Mouse (Mus musculus): Measurements from ENCODE around the gene Ccdc69. TPM values are rescaled to one million over a fixed set of nuclear protein-coding genes. Genes with fewer than 3 reads are reported as not detected.
"Not testable (repeated sequence)": the region's sequence is repeated elsewhere in the genome, so short reads cannot be mapped to it uniquely, and the experiment has no call there.

Ccdc69 gene
- polyA plus RNA-seq (2012; ENCODE audit: insufficient read depth, insufficient read length, low replicate concordance, missing spikeins): not detected in 2 replicates

DNA sequence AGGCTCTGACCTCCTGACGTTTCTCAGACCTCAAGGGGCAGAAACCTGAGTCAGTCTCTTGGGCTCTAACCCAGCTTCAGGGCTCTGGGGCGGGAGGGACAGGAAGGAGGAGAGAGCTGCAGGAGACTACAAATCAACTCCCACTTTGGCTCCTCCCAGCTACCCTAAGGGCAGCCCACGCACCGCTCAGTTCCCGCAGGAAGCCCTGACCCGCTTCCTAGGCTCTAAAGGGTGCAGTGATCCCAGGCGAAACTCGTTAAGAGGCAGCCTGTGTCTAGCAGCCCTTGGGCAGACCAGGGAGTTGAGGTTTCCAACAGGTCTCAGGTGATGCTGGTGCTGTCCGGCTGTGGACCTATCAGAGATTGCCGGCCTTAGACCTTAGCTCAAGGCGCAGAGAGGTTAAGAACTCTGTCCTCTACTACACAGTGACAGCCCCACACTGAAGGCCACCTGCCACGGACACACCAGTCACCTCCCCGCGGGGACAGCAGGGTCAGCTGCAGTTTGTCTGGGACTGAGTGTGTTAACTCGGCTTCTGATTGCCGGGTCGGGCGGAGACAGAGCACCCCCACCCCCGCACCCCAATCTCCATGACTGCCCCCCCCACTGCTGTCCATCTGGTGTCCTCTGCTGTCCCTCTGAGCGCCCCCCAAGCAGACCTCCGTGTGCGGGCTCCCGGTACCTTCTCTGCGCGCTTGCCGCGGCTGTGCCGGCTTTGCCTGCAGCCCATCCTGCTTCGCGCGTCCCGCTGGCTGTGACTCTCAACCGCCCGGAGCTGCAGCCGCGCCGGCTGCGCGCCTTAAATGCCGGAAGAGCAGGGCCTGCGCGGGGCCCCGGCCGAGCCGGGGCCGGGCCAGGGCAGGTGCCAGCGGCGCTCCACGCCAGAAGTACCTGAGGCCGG is at the start of gene Ccdc69:
Gene Ccdc69 (minus strand): TSS at position 801 of the 901 bp plus-strand sequence.
- Histone ChIP-seq H3K4me3 (ENCODE audit: insufficient read depth, low read depth, low read length) (peak within 1 kb of the TSS; percentile 44), H3K27ac (ENCODE audit: insufficient read depth, low read depth, low read length) (no peak within 1 kb of the TSS), H3K4me1 (ENCODE audit: control insufficient read depth, insufficient read depth, low read length) (peaks cover 9% of the 10 kb centered on the region; the same call in 1 of the 2 replicates)
- WGBS: 3% methylated on average over 50 of the region's 50 CpGs
- TF ChIP-seq CTCF (IDR thresholded peaks at IDR 0.05; ENCODE audit: insufficient read depth, low read depth, low read length) (no peak), POLR2A (IDR thresholded peaks at IDR 0.05; ENCODE audit: insufficient read depth, low read depth, low read length) (no peak)

DNA sequence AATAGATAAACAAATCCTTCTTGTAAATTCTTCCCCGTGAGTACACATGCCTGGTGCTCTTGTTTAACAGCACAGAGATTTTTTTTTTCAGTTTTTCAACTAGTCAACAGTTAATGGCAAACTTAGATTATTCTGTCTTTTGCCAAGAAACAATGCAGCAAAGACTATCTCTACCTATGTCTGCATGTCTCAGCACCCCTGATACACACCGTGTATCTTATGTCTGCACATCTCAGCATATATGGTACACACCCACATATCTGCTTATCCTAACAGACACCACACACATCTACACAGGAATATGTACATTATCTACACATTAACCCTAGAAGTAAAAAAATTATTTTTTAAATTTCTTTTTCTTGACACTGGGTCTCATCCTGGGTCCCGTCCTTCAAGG is 48.7 kb upstream of the Ccdc69 start:
- Histone ChIP-seq H3K4me3 (ENCODE audit: insufficient read depth, low read depth, low read length) (no peak overlapping the region), H3K4me1 (ENCODE audit: control insufficient read depth, insufficient read depth, low read length) (peaks cover 5% of the 10 kb centered on the region; the same call in 1 of the 2 replicates), H3K27ac (ENCODE audit: insufficient read depth, low read depth, low read length) (no peak overlapping the region)
- 87% methylated on average over 3 of the region's 3 CpGs for WGBS
- TF ChIP-seq POLR2A (IDR thresholded peaks at IDR 0.05; ENCODE audit: insufficient read depth, low read depth, low read length): no peak
- TF ChIP-seq CTCF (IDR thresholded peaks at IDR 0.05; ENCODE audit: insufficient read depth, low read depth, low read length): no peak

DNA sequence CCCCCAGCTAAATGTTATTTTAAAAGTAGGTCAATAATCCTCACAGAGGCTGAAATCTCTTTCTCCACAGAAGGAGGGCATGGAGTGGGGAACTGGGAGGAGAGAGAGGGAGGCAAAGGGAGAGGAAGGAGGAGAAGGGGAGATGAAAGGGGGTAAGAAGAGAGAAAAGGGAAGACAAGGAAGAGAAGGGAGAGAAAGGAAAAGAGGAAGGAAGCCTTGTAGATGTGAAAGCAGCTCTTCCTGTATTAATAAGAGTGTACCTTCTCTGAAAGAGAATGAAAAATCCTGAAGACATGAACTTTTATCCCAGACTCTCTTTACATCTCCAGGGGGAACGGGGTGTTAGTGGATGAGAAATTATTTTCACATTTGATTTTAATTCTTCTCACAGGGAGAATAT is 43.5 kb upstream of the Ccdc69 start:
- no peak for TF ChIP-seq CTCF (IDR thresholded peaks at IDR 0.05; ENCODE audit: insufficient read depth, low read depth, low read length)
- TF ChIP-seq POLR2A (IDR thresholded peaks at IDR 0.05; ENCODE audit: insufficient read depth, low read depth, low read length): no peak
- H3K4me1 ChIP-seq (ENCODE audit: control insufficient read depth, insufficient read depth, low read length): peaks cover 4% of the 10 kb centered on the region
- 78% methylated on average over 1 of the region's 1 CpGs for WGBS
- H3K4me3 ChIP-seq (ENCODE audit: insufficient read depth, low read depth, low read length): no peak overlapping the region
- H3K27ac ChIP-seq (ENCODE audit: insufficient read depth, low read depth, low read length): no peak overlapping the region; the same call in 1 of the 2 replicates

- TF ChIP-seq POLR2A (IDR thresholded peaks at IDR 0.05; ENCODE audit: insufficient read depth, low read depth, low read length) (no peak), CTCF (IDR thresholded peaks at IDR 0.05; ENCODE audit: insufficient read depth, low read depth, low read length) (no peak)
- WGBS: 66% methylated on average over 8 of the region's 8 CpGs
- Histone ChIP-seq H3K4me1 (ENCODE audit: control insufficient read depth, insufficient read depth, low read length) (peaks cover 4% of the 10 kb centered on the region), H3K27ac (ENCODE audit: insufficient read depth, low read depth, low read length) (peak overlapping the region; percentile 49; the same call in 1 of the 2 replicates), H3K4me3 (ENCODE audit: insufficient read depth, low read depth, low read length) (no peak overlapping the region)
These were observed 42.9 kb upstream of the Ccdc69 start for GRCm38 (mm10) chr11:55120821-55121271.

DNA sequence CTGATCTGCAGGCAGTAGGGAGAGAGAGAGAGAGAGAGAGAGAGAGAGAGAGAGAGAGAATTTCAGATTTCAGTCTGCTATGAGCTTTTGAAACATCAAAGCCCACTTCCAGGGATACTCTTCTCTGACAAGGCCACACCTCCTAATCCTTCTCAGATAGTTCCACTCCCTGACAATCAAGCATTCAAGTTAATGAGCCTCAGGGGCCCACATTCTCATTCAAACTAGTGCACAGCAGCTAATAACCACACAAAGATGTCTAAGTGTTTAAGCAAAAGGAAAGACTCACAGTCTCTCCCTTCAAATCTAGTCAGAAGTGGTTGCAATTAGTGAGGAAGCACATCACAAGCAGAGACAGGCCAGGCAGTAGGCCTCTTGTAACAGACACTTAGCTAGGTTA is 42.3 kb upstream of the Ccdc69 start:
- TF ChIP-seq CTCF (IDR thresholded peaks at IDR 0.05; ENCODE audit: insufficient read depth, low read depth, low read length) (no peak), POLR2A (IDR thresholded peaks at IDR 0.05; ENCODE audit: insufficient read depth, low read depth, low read length) (no peak)
- Histone ChIP-seq H3K4me1 (ENCODE audit: control insufficient read depth, insufficient read depth, low read length) (peaks cover 4% of the 10 kb centered on the region), H3K4me3 (ENCODE audit: insufficient read depth, low read depth, low read length) (no peak overlapping the region), H3K27ac (ENCODE audit: insufficient read depth, low read depth, low read length) (no peak overlapping the region)

- Histone ChIP-seq H3K27ac (ENCODE audit: insufficient read depth, low read depth, low read length) (no peak overlapping the region), H3K4me3 (ENCODE audit: insufficient read depth, low read depth, low read length) (no peak overlapping the region), H3K4me1 (ENCODE audit: control insufficient read depth, insufficient read depth, low read length) (peaks cover 4% of the 10 kb centered on the region)
- WGBS: 94% methylated on average over 2 of the region's 2 CpGs
- TF ChIP-seq CTCF (IDR thresholded peaks at IDR 0.05; ENCODE audit: insufficient read depth, low read depth, low read length) (no peak), POLR2A (IDR thresholded peaks at IDR 0.05; ENCODE audit: insufficient read depth, low read depth, low read length) (no peak)
These were observed 39.1 kb upstream of the Ccdc69 start for GRCm38 (mm10) chr11:55117031-55117430.

- Histone ChIP-seq H3K4me1 (ENCODE audit: control insufficient read depth, insufficient read depth, low read length) (peaks cover 3% of the 10 kb centered on the region), H3K4me3 (ENCODE audit: insufficient read depth, low read depth, low read length) (no peak overlapping the region), H3K27ac (ENCODE audit: insufficient read depth, low read depth, low read length) (no peak overlapping the region)
- WGBS: 82% methylated on average over 3 of the region's 3 CpGs
- TF ChIP-seq POLR2A (IDR thresholded peaks at IDR 0.05; ENCODE audit: insufficient read depth, low read depth, low read length) (no peak), CTCF (IDR thresholded peaks at IDR 0.05; ENCODE audit: insufficient read depth, low read depth, low read length) (no peak)
These were observed 38.1 kb upstream of the Ccdc69 start for GRCm38 (mm10) chr11:55116004-55116403.

DNA sequence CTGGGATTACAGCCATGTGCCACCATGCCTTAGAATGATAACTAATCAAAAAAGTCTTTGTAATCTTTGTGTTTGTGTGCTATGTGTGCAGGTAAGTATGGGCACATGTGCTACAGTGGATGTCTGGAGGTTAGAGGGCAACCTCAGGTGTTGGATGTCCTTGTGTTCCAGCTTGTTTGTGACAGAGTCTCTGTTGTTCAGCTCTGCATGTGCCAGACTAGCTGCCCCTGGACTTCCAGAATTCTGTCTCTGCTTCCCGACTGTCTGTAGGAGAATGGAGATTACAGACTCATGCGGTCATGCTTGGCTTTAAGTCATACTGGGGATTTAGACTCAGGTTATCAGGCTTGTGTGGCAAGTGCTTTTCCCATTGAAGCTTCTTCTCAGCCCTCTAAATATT is 36.4 kb upstream of the Ccdc69 start:
- Histone ChIP-seq H3K27ac (ENCODE audit: insufficient read depth, low read depth, low read length) (no peak overlapping the region), H3K4me1 (ENCODE audit: control insufficient read depth, insufficient read depth, low read length) (no peaks in the 10 kb centered on the region), H3K4me3 (ENCODE audit: insufficient read depth, low read depth, low read length) (no peak overlapping the region)
- TF ChIP-seq POLR2A (IDR thresholded peaks at IDR 0.05; ENCODE audit: insufficient read depth, low read depth, low read length): no peak
- no peak for TF ChIP-seq CTCF (IDR thresholded peaks at IDR 0.05; ENCODE audit: insufficient read depth, low read depth, low read length)
- 76% methylated on average over 2 of the region's 2 CpGs for WGBS

GRCm38 (mm10) chr11:55113861-55114250 is 35.9 kb upstream of the Ccdc69 start:
- WGBS: 61% methylated on average over 4 of the region's 4 CpGs
- H3K27ac ChIP-seq (ENCODE audit: insufficient read depth, low read depth, low read length); H3K4me1 ChIP-seq (ENCODE audit: control insufficient read depth, insufficient read depth, low read length); H3K4me3 ChIP-seq (ENCODE audit: insufficient read depth, low read depth, low read length): not testable (repeated sequence)
